Mouse (Mus musculus) CH12.LX (cell line): ENCODE measurements around the gene Pheta1. TPM values are rescaled to one million over a fixed set of nuclear protein-coding genes. Genes with fewer than 3 reads are reported as not detected.

Experiments
- DNase-seq: peaks from one replicate; pipeline ENCODE4 v3.0.0-alpha.2; 2013; ENCODE audit errors: extremely low read depth
- H3K27ac ChIP-seq: 2 replicates; pipeline ENCODE4 v1.5.1; 2012; ENCODE audit warnings: low read depth, mild to moderate bottlenecking, control low read depth, moderate library complexity; ENCODE audit not compliant: insufficient read depth
- H3K27me3 ChIP-seq: replicated peaks from 2 replicates; pipeline ENCODE3; 2012; ENCODE audit warnings: inconsistent platforms
- H3K36me3 ChIP-seq, 2 experiments: replicated peaks in 1 of 2; 2 replicates each; pipeline versions ENCODE3 to v1.6.1; 2012; ENCODE audit warnings: inconsistent platforms in 1 of 2, low read length in 1 of 2, mild to moderate bottlenecking in 1 of 2, mixed read lengths in 1 of 2, moderate library complexity in 1 of 2; ENCODE audit not compliant: control insufficient read depth in 1 of 2, insufficient read depth in 1 of 2
- H3K4me1 ChIP-seq, 2 experiments: 2 replicates each; pipeline ENCODE4 v1.6.1; 2012; ENCODE audit warnings: inconsistent platforms in 1 of 2, moderate library complexity in 1 of 2; ENCODE audit not compliant: insufficient read depth in 2 of 2, control insufficient read depth in 1 of 2
- H3K4me2 ChIP-seq: 2 replicates; pipeline ENCODE4 v1.6.1; 2012; ENCODE audit warnings: low read depth, mild to moderate bottlenecking, control low read depth; ENCODE audit not compliant: poor library complexity, insufficient read depth, severe bottlenecking
- H3K4me3 ChIP-seq, 3 experiments: fragments of 150-350 bp in 1 of 3; sonication (generic) in 1 of 3; replicated peaks in 1 of 3; 2 replicates each; pipeline versions ENCODE3 to v1.5.1; 2011 to 2012; ENCODE audit warnings: low read depth in 2 of 3, low read length in 2 of 3, mild to moderate bottlenecking in 2 of 3, moderate library complexity in 2 of 3, control low read depth in 1 of 3, improper control_type of control experiment in 1 of 3, inconsistent platforms in 1 of 3, mixed read lengths in 1 of 3; ENCODE audit not compliant: poor library complexity in 1 of 3
- H3K79me2 ChIP-seq: replicated peaks from 2 replicates; pipeline ENCODE4 v1.6.1; 2012; ENCODE audit warnings: mild to moderate bottlenecking, moderate library complexity; ENCODE audit not compliant: control insufficient read depth, poor library complexity, insufficient read depth, severe bottlenecking; ENCODE audit errors: extremely low read depth
- H3K9ac ChIP-seq: 2 replicates; pipeline ENCODE4 v1.6.1; 2012; ENCODE audit warnings: low read depth, mild to moderate bottlenecking, control low read depth, moderate library complexity; ENCODE audit not compliant: insufficient read depth
- H3K9me3 ChIP-seq: replicated peaks from 2 replicates; pipeline ENCODE3; 2012; ENCODE audit warnings: low read length, inconsistent platforms, mixed read lengths
- ETS1 ChIP-seq: conservative IDR thresholded peaks from 2 replicates; pipeline ENCODE4 v1.6.1; 2012; ENCODE audit warnings: low read depth, mild to moderate bottlenecking, inconsistent platforms, low read length, improper control_type of control experiment, moderate library complexity
- GABPA ChIP-seq: IDR thresholded peaks from 2 replicates; pipeline ENCODE4 v1.6.1; 2012; ENCODE audit warnings: low read depth, low read length, improper control_type of control experiment, inconsistent platforms; ENCODE audit not compliant: insufficient replicate concordance
- HCFC1 ChIP-seq: IDR thresholded peaks from 2 replicates; pipeline ENCODE4 v1.6.1; 2012; ENCODE audit warnings: low read depth, mild to moderate bottlenecking, inconsistent platforms, low read length, improper control_type of control experiment
- IRF4 ChIP-seq: IDR thresholded peaks from 2 replicates; pipeline ENCODE4 v1.6.1; 2014; ENCODE audit warnings: low read depth, mild to moderate bottlenecking, inconsistent platforms, low read length, improper control_type of control experiment
- JUN ChIP-seq: IDR thresholded peaks from 2 replicates; pipeline ENCODE4 v1.6.1; 2011; ENCODE audit warnings: low read depth, mild to moderate bottlenecking, low read length, improper control_type of control experiment, moderate library complexity; ENCODE audit not compliant: insufficient read depth
- MAFK ChIP-seq: IDR thresholded peaks from 2 replicates; pipeline ENCODE4 v1.6.1; 2011; ENCODE audit warnings: low read length, improper control_type of control experiment; ENCODE audit not compliant: insufficient replicate concordance
- MAX ChIP-seq: IDR thresholded peaks from 2 replicates; pipeline ENCODE4 v1.6.1; 2011; ENCODE audit warnings: low read length, improper control_type of control experiment
- MEF2A ChIP-seq: IDR thresholded peaks from 2 replicates; pipeline ENCODE4 v1.6.1; 2014; ENCODE audit warnings: low read depth, mild to moderate bottlenecking, inconsistent platforms, low read length, improper control_type of control experiment, borderline replicate concordance
- PAX5 ChIP-seq: IDR thresholded peaks from 2 replicates; pipeline ENCODE4 v1.6.1; 2012; ENCODE audit warnings: low read length, inconsistent platforms, mixed read lengths
- POLR2AphosphoS2 ChIP-seq: IDR thresholded peaks from 2 replicates; pipeline ENCODE4 v1.6.1; 2011; ENCODE audit warnings: low read depth, low read length, improper control_type of control experiment
- TBP ChIP-seq: conservative IDR thresholded peaks from 2 replicates; pipeline ENCODE4 v1.6.1; 2011; ENCODE audit warnings: low read depth, low read length, improper control_type of control experiment
- UBTF ChIP-seq: IDR thresholded peaks from 2 replicates; pipeline ENCODE4 v1.6.1; 2012; ENCODE audit warnings: low read depth, mild to moderate bottlenecking, inconsistent platforms, low read length, improper control_type of control experiment, moderate library complexity
- ZMIZ1 ChIP-seq: IDR thresholded peaks from 2 replicates; pipeline ENCODE4 v1.6.1; 2012; ENCODE audit warnings: low read depth, mild to moderate bottlenecking, inconsistent platforms, low read length, improper control_type of control experiment
- dilution Hi-C: fragments of 300-500 bp; cut with MboI; formaldehyde crosslinking; loops from 2 replicates; pipeline ENCODE4 v1.14.3; 2020; ENCODE audit warnings: low sequenced_read_pairs; ENCODE audit not compliant: extremely low pct_unique_long_range_greater_than_20kb, extremely low pct_ligation_motif_present
- in situ Hi-C: fragments of 300-500 bp; cut with MboI; formaldehyde crosslinking; loops from 3 replicates; pipeline ENCODE4 v1.14.3; 2019; ENCODE audit warnings: low sequenced_read_pairs, low pct_ligation_motif_present, low pct_unique_long_range_greater_than_20kb, mixed read lengths
- polyA plus RNA-seq: library from polyadenylated mRNA; unstranded; fragments of >175 nt; gene quantifications from 2 replicates; pipeline ENCODE4 v1.2.1, GENCODE M21; 2012; ENCODE audit warnings: low read depth; ENCODE audit not compliant: insufficient read length
- total RNA-seq, 2 experiments: library from RNA; depleted of rRNA; stranded (reverse); fragments of 300-350 nt in 1 of 2; fragments of >200 nt in 1 of 2; gene quantifications; 2 replicates each; pipeline ENCODE4 v1.2.3; 2012 to 2014

Gene Pheta1
- total and polyA plus RNA-seq, 3 experiments = 1.4 to 4.5 (median 2.0) TPM

GRCm38 (mm10) chr5:121825606-121826005, 23.2 kb upstream of the Pheta1 start:
- TF ChIP-seq UBTF (no peak), POLR2AphosphoS2 (no peak), IRF4 (no peak), MAFK (no peak), ZMIZ1 (no peak), GABPA (no peak), TBP (no peak)
- H3K36me3 ChIP-seq = peaks cover 90 to 99% of the 10 kb centered on the region in 2 experiments
- H3K79me2 ChIP-seq = peaks cover 89% of the 10 kb centered on the region
- in situ Hi-C loops (no loop called here), dilution Hi-C loops (no loop called here)
- DNase-seq = no peak
- peaks cover 2% of the 10 kb centered on the region for H3K9me3 ChIP-seq
- H3K4me3 ChIP-seq = no peak overlapping the region
- H3K9ac ChIP-seq = no peak overlapping the region
- H3K27ac ChIP-seq = no peak overlapping the region
- peaks cover 27 to 70% of the 10 kb centered on the region in 2 experiments for H3K4me1 ChIP-seq
- no peak overlapping the region for H3K4me2 ChIP-seq
- no peaks in the 10 kb centered on the region for H3K27me3 ChIP-seq

GRCm38 (mm10) chr5:121827876-121828275, 20.9 kb upstream of the Pheta1 start:
- Histone ChIP-seq H3K4me2 (no peak overlapping the region), H3K27me3 (no peaks in the 10 kb centered on the region), H3K4me3 (no peak overlapping the region), H3K27ac (no peak overlapping the region), H3K4me1 (peaks cover 45 to 78% of the 10 kb centered on the region in 2 experiments), H3K9me3 (peaks cover 2% of the 10 kb centered on the region), H3K79me2 (peaks cover 99% of the 10 kb centered on the region), H3K9ac (no peak overlapping the region), H3K36me3 (peaks cover 92 to 98% of the 10 kb centered on the region in 2 experiments)
- dilution Hi-C loops (no loop called here), in situ Hi-C loops (no loop called here)
- TF ChIP-seq MAFK (no peak), JUN (no peak), PAX5 (no peak), MEF2A (no peak), ETS1 (no peak), MAX (no peak), HCFC1 (no peak)
- DNase-seq = no peak
